Mouse (Mus musculus) ES-E14 (cell line): ENCODE data around the gene Cnmd. TPM values are rescaled to one million over a fixed set of nuclear protein-coding genes. Genes with fewer than 3 reads are reported as not detected.

Source experiments
- DNase-seq: peaks from one replicate; pipeline ENCODE4 v3.0.0-alpha.2; 2013; ENCODE audit warnings: low read depth, low spot score
- H3K27ac ChIP-seq: 2 replicates; pipeline ENCODE4 v1.5.1; 2012; ENCODE audit warnings: low read depth, mild to moderate bottlenecking, low read length, moderate library complexity, mixed read lengths; ENCODE audit not compliant: poor library complexity, insufficient read depth, severe bottlenecking
- H3K36me3 ChIP-seq: 2 replicates; pipeline ENCODE4 v1.6.1; 2012; ENCODE audit warnings: mild to moderate bottlenecking, low read length, moderate library complexity, mixed read lengths; ENCODE audit not compliant: control insufficient read depth, poor library complexity, insufficient read depth, severe bottlenecking
- H3K4me1 ChIP-seq, 2 experiments: fragments of 150-350 bp in 1 of 2; sonication (generic) in 1 of 2; 2 replicates each; pipeline ENCODE4 v1.6.1; 2012; ENCODE audit warnings: low read length in 2 of 2, mild to moderate bottlenecking in 1 of 2, mixed read lengths in 1 of 2; ENCODE audit not compliant: control insufficient read depth in 2 of 2, insufficient read depth in 2 of 2, poor library complexity in 1 of 2
- H3K4me3 ChIP-seq, 2 experiments: fragments of 150-350 bp in 1 of 2; sonication (generic) in 1 of 2; 2 replicates each; pipeline ENCODE4 v1.5.1; 2012; ENCODE audit warnings: low read length in 2 of 2, low read depth in 1 of 2, mild to moderate bottlenecking in 1 of 2, mixed read lengths in 1 of 2; ENCODE audit not compliant: insufficient read depth in 1 of 2, poor library complexity in 1 of 2, severe bottlenecking in 1 of 2
- H3K9ac ChIP-seq: 2 replicates; pipeline ENCODE4 v1.6.1; 2012; ENCODE audit warnings: low read depth, mild to moderate bottlenecking, low read length, mixed read lengths; ENCODE audit not compliant: poor library complexity, insufficient read depth, severe bottlenecking
- H3K9me3 ChIP-seq: fragments of 150-350 bp; sonication (generic); 2 replicates; pipeline ENCODE4 v1.6.1; 2012; ENCODE audit warnings: low read depth, mild to moderate bottlenecking, low read length; ENCODE audit not compliant: control insufficient read depth, insufficient read depth
- CHD2 ChIP-seq: IDR thresholded peaks from 2 replicates; pipeline ENCODE4 v1.6.1; 2014; ENCODE audit warnings: mild to moderate bottlenecking, low read depth, low read length, inconsistent platforms
- HCFC1 ChIP-seq: IDR thresholded peaks from 2 replicates; pipeline ENCODE4 v1.6.1; 2012; ENCODE audit warnings: low read length, inconsistent platforms, borderline replicate concordance; ENCODE audit not compliant: insufficient read depth
- MAFK ChIP-seq: IDR thresholded peaks from 2 replicates; pipeline ENCODE4 v1.6.1; 2014; ENCODE audit warnings: mild to moderate bottlenecking, low read depth, low read length, inconsistent platforms; ENCODE audit not compliant: insufficient read depth
- ZC3H11A ChIP-seq: IDR thresholded peaks from 2 replicates; pipeline ENCODE4 v1.6.1; 2012; ENCODE audit warnings: low read depth, mild to moderate bottlenecking, inconsistent platforms, low read length, borderline replicate concordance
- ZNF384 ChIP-seq: IDR thresholded peaks from 2 replicates; pipeline ENCODE4 v1.6.1; 2012; ENCODE audit warnings: low read depth, low read length, inconsistent platforms
- in situ Hi-C, 2 experiments: fragments of 600-800 bp; cut with MboI; formaldehyde crosslinking; loops; one replicate each; pipeline ENCODE4 v1.15.1; 2025; ENCODE audit warnings: low sequenced_read_pairs in 2 of 2, inconsistent platforms in 1 of 2; ENCODE audit not compliant: unreplicated experiment in 2 of 2
- total RNA-seq: library from RNA; depleted of rRNA; stranded (reverse); fragments of 300-350 nt; gene quantifications from 2 replicates; pipeline ENCODE4 v1.2.3, GENCODE M21; 2012

The Cnmd gene
- total RNA-seq, 1 experiment = not detected

DNA sequence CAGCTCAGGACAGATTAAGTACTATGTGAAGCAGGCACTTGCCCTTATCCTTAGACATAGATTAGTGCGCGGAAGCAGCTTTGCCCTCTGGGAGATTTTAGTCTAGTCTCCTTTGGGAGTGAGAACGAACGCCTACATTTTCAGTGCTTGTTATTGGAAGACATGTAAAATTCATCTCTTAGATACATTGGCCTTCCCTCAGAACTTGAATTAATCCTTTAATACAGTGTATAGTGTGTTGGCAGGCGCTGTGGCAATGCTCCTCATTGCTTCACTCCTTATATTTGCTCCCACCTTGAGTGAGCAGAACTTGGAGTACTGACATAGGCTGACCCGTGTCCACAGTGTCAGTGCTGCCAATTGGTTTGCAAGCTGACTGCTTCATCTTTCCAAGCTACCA, 53.7 kb downstream of the Cnmd start:
- TF ChIP-seq MAFK = no peak
- no peak for TF ChIP-seq HCFC1
- TF ChIP-seq ZC3H11A = no peak
- TF ChIP-seq CHD2 = no peak
- TF ChIP-seq ZNF384 = no peak
- in situ Hi-C loops = no loop called here
- Histone ChIP-seq H3K4me3 (no peak overlapping the region), H3K27ac (no peak overlapping the region), H3K36me3 (peaks cover 46% of the 10 kb centered on the region), H3K9ac (no peak overlapping the region), H3K4me1 (no peaks in the 10 kb centered on the region), H3K9me3 (no peaks in the 10 kb centered on the region)
- no peak for DNase-seq

- H3K36me3 ChIP-seq = peaks cover 39% of the 10 kb centered on the region
These were observed 54.6 kb downstream of the Cnmd start for GRCm38 (mm10) chr14:79607352-79607751.

DNA sequence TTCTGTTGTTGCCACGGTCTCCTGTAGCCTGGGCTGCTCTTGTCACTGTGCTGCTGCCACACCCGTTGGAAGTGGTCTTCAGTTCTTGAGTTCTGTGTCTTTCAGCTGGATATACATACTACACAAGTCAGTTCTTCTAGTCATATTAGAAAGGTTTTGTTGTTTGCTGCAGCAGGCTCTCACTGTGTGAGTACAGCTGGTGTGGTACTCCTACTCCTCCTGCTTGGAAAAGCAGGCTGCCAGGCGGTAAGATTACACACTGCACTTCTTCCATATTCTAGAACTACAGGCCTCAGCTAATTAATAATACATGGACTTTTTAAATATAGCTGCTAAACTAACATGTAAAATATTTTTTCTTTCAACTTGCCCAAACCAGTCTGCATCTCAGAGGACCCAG, 55.1 kb downstream of the Cnmd start:
- Histone ChIP-seq H3K4me1 (no peaks in the 10 kb centered on the region), H3K9me3 (no peaks in the 10 kb centered on the region), H3K4me3 (no peak overlapping the region), H3K36me3 (peaks cover 38% of the 10 kb centered on the region), H3K9ac (no peak overlapping the region), H3K27ac (no peak overlapping the region)
- no peak for DNase-seq
- in situ Hi-C loops = no loop called here
- TF ChIP-seq HCFC1 (no peak), CHD2 (no peak), ZNF384 (no peak), ZC3H11A (no peak), MAFK (no peak)

More at GRCm38 (mm10) chr14:79607352-79607751, 54.6 kb downstream of the Cnmd start:
- H3K9ac ChIP-seq = no peak overlapping the region
- H3K4me1 ChIP-seq = no peaks in the 10 kb centered on the region
- no peak for TF ChIP-seq HCFC1
- no peak for TF ChIP-seq CHD2
- no peak for TF ChIP-seq MAFK
- TF ChIP-seq ZC3H11A = no peak
- no peak for TF ChIP-seq ZNF384
- no peaks in the 10 kb centered on the region for H3K9me3 ChIP-seq
- in situ Hi-C loops = no loop called here
- no peak overlapping the region for H3K4me3 ChIP-seq
- H3K27ac ChIP-seq = no peak overlapping the region
- no peak for DNase-seq

DNA sequence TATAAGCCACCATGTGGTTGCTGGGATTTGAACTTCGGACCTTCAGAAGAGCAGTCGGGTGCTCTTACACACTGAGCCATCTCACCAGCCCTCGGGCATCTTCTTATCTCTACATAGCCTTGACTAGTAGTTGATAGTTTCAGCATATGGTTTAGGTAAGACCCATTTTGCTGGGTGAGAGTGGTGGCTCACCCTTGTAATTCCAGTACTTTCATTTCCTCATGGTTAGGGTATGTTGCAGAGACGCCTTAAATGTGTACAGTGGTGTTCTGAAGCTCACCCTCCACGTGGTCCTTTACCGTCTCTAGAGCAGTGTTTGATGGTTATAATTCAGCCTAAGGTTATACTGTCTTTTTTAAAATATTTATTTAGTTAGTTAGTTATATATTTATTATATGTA, 55.6 kb downstream of the Cnmd start:
- in situ Hi-C loops = no loop called here
- TF ChIP-seq CHD2 (no peak), ZNF384 (no peak), ZC3H11A (no peak), MAFK (no peak), HCFC1 (no peak)

DNA sequence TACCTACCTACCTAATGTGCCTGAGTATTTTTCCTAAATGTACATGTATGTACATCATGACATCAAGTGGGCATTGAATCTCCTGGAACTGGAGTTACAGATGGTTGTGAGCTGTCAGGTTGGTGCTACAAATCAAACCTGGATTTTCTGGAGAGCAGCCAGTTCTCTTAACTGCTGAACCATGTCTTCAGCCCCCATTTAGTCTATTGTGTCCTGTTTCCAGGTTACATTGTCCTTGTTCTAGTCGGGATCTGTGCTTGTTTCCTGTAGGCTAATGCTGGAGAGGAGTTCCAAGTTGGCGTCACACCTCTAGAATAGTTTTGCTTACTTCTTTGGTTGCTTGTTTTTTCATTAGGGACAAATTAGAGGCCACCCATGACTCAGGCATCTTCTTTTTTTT, 56.1 kb downstream of the Cnmd start:
- H3K36me3 ChIP-seq = peaks cover 34% of the 10 kb centered on the region
- H3K27ac ChIP-seq = no peak overlapping the region
- no peaks in the 10 kb centered on the region for H3K4me1 ChIP-seq
- no peaks in the 10 kb centered on the region for H3K9me3 ChIP-seq
- H3K4me3 ChIP-seq = no peak overlapping the region
- DNase-seq = no peak
- H3K9ac ChIP-seq = no peak overlapping the region
- TF ChIP-seq MAFK (no peak), ZC3H11A (no peak), HCFC1 (no peak), ZNF384 (no peak), CHD2 (no peak)
- in situ Hi-C loops = no loop called here

More for the DNA sequence above, 55.6 kb downstream of the Cnmd start:
- H3K27ac ChIP-seq = no peak overlapping the region
- H3K4me1 ChIP-seq = no peaks in the 10 kb centered on the region
- no peak for DNase-seq
- no peak overlapping the region for H3K4me3 ChIP-seq
- no peak overlapping the region for H3K9ac ChIP-seq
- H3K36me3 ChIP-seq = peaks cover 37% of the 10 kb centered on the region
- H3K9me3 ChIP-seq = no peaks in the 10 kb centered on the region
